Mouse (Mus musculus) limb, embryonic 10.5 days (tissue): ENCODE results near the gene Abhd5. TPM values are rescaled to one million over a fixed set of nuclear protein-coding genes. Genes with fewer than 3 reads are reported as not detected.

Experiments
- DNase-seq: peaks from one replicate; pipeline ENCODE4 v3.0.0-alpha.2; 2017; ENCODE audit warnings: low spot score
- H3K27ac ChIP-seq: fragments of 300-500 bp; sonication (generic); 2 replicates; pipeline ENCODE4 v1.5.1; 2016; ENCODE audit warnings: mild to moderate bottlenecking
- H3K27me3 ChIP-seq: fragments of 300-500 bp; sonication (generic); 2 replicates; pipeline ENCODE4 v1.6.1; 2016; ENCODE audit warnings: low read depth, mild to moderate bottlenecking; ENCODE audit not compliant: poor library complexity, severe bottlenecking
- H3K36me3 ChIP-seq: fragments of 300-500 bp; sonication (generic); 2 replicates; pipeline ENCODE4 v1.6.1; 2016; ENCODE audit warnings: mild to moderate bottlenecking, moderate library complexity
- H3K4me1 ChIP-seq: fragments of 300-500 bp; sonication (generic); 2 replicates; pipeline ENCODE4 v1.6.1; 2016
- H3K4me3 ChIP-seq: fragments of 300-500 bp; sonication (generic); 2 replicates; pipeline ENCODE4 v1.5.1; 2016; ENCODE audit warnings: mild to moderate bottlenecking, moderate library complexity
- H3K9me3 ChIP-seq: fragments of 300-500 bp; sonication (generic); replicated peaks from 2 replicates; pipeline ENCODE4 v1.6.1; 2016; ENCODE audit warnings: mild to moderate bottlenecking
- WGBS: fragments of 180-500 bp; shearing (Covaris S2); methylation state at CpG from one replicate; pipeline ENCODE4 v1.1.7; 2016; 5-methylcytosine and 5-hydroxymethylcytosine counted together
- polyA plus RNA-seq: library from polyadenylated mRNA; unstranded; fragments of >200 nt; fragmentation: Nextera tagmentation; extraction: Ambion mirVana; gene quantifications from 2 replicates; pipeline ENCODE4 v1.2.1, GENCODE M21; 2016

Gene Abhd5
- polyA plus RNA-seq, 1 experiment from 2014 or later, result 20.3 TPM

- peaks cover 8% of the 10 kb centered on the region for H3K4me1 ChIP-seq
- peaks cover 4% of the 10 kb centered on the region; the same call in 1 of the 2 replicates for H3K27me3 ChIP-seq
- no peak overlapping the region for H3K27ac ChIP-seq
- H3K36me3 ChIP-seq, result no peaks in the 10 kb centered on the region
- whole genome bisulfite sequencing, result 82% methylated on average over 4 of the region's 4 CpGs
- DNase-seq, result no peak
- H3K4me3 ChIP-seq, result no peak overlapping the region
- no peaks in the 10 kb centered on the region for H3K9me3 ChIP-seq
These were observed 1.5 kb downstream of the Abhd5 start for GRCm38 (mm10) chr9:122352911-122353310.

DNA sequence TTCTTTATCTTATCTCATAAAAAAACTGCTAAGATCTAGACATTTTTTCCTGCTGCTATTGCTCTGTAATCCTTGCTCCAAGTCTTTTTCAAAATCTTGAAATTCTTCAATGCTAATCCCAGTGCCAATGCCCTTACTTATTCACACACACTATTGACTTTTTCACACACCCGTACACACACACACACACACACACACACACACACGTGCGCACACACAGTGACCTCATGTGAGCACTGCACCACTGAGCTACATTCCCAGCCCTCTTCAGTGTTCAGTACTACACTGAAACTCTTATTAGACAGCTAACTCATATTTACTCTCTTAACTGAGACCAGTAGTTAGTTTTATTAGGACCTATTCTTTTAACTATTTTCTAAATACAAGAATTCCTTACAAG, 2.8 kb downstream of the Abhd5 start:
- Histone ChIP-seq H3K9me3 (no peaks in the 10 kb centered on the region), H3K36me3 (no peaks in the 10 kb centered on the region), H3K4me3 (no peak overlapping the region), H3K4me1 (peaks cover 8% of the 10 kb centered on the region), H3K27me3 (peaks cover 4% of the 10 kb centered on the region; the same call in 1 of the 2 replicates), H3K27ac (no peak overlapping the region)
- 92% methylated on average over 3 of the region's 3 CpGs for WGBS
- no peak for DNase-seq

DNA sequence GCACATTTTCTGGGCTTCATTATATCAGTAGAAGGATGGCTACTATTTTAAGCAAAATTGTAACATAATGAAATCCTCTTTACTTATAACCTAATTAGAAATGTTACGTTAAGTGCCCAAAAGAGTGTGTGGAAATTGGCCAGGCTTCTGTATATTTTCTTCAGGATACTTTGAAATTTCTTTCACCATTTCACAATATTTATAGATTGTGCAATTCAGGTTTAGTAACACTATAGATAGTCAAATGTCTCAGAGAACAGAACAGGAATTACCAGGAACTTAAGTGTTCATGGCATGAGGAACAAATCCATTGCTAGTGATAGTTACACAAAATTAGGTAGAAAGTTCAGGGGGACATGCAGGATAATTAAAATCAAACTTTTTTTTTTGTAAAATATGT, 5.7 kb downstream of the Abhd5 start:
- no peaks in the 10 kb centered on the region for H3K9me3 ChIP-seq
- 98% methylated on average over 1 of the region's 1 CpGs for WGBS
- 0 out of 2 replicates have a peak, but pooled peaks cover 2% of the 10 kb centered on the region for H3K36me3 ChIP-seq

GRCm38 (mm10) chr9:122357626-122358025, 6.2 kb downstream of the Abhd5 start:
- Histone ChIP-seq H3K27ac (no peak overlapping the region), H3K4me1 (no peaks in the 10 kb centered on the region), H3K4me3 (no peak overlapping the region), H3K9me3 (no peaks in the 10 kb centered on the region), H3K27me3 (peaks cover 4% of the 10 kb centered on the region; the same call in 1 of the 2 replicates), H3K36me3 (0 out of 2 replicates have a peak, but pooled peaks cover 2% of the 10 kb centered on the region)
- no peak for DNase-seq
- WGBS, result 86% methylated on average over 1 of the region's 1 CpGs

More for the DNA sequence above, 5.7 kb downstream of the Abhd5 start:
- Histone ChIP-seq H3K27me3 (peaks cover 4% of the 10 kb centered on the region; the same call in 1 of the 2 replicates), H3K4me1 (no peaks in the 10 kb centered on the region), H3K27ac (no peak overlapping the region), H3K4me3 (no peak overlapping the region)
- no peak for DNase-seq

DNA sequence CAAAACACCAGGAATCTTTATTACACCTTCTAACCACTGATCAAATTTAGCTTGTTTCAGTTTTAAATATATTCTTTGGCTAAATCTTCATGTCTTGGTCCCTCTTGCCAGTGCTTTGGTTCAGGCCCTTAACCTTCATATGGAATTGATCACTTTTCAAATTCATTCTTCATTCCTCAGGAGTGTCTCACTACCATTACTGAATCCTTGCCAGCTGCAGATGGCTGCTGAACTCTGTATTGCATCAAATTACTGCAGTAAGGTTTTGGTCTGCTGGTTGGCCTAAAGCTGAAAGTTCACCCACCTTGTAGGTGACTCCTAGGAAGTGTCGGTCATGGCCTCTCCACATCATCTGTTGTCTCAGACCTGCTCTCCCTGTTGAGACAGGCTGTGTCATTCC, 12.8 kb downstream of the Abhd5 start:
- no peak for DNase-seq
- 86% methylated on average over 1 of the region's 1 CpGs for WGBS

GRCm38 (mm10) chr9:122370292-122370794, 18.9 kb downstream of the Abhd5 start:
- no peaks in the 10 kb centered on the region for H3K36me3 ChIP-seq
- no peaks in the 10 kb centered on the region for H3K27me3 ChIP-seq
- DNase-seq, result no peak
- no peak overlapping the region for H3K4me3 ChIP-seq
- H3K27ac ChIP-seq, result no peak overlapping the region
- no peaks in the 10 kb centered on the region for H3K9me3 ChIP-seq
- peaks cover 8% of the 10 kb centered on the region; the same call in 1 of the 2 replicates for H3K4me1 ChIP-seq
- WGBS, result 94% methylated on average over 6 of the region's 6 CpGs

More for the DNA sequence above, 12.8 kb downstream of the Abhd5 start:
- H3K36me3 ChIP-seq, result 0 out of 2 replicates have a peak, but pooled peaks cover 2% of the 10 kb centered on the region
- no peak overlapping the region for H3K27ac ChIP-seq
- no peak overlapping the region for H3K4me3 ChIP-seq
- H3K4me1 ChIP-seq, result no peaks in the 10 kb centered on the region
- no peaks in the 10 kb centered on the region for H3K27me3 ChIP-seq
- no peaks in the 10 kb centered on the region for H3K9me3 ChIP-seq

DNA sequence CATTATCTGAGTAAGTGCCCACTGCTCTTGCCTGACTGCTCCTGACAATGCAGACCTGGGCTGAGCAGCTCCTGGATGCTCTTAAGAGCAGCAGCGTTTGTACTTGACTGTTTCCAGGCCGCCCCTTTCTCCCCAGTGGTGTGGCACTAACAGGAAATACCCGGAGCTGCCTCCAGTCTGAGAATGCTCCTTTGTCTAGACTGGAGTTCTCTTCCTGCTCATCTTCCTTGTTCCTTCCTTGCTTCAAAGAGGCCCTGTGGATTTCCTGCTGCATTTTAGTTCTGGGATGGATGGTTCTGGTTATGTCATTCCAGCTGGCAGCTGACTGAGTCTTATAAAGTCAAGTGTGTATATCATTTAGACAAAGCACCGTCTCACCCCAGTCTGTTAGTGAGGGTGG, 21.1 kb downstream of the Abhd5 start:
- WGBS, result 36% methylated on average over 4 of the region's 4 CpGs
- H3K36me3 ChIP-seq, result no peaks in the 10 kb centered on the region
- peaks cover 8% of the 10 kb centered on the region; the same call in 1 of the 2 replicates for H3K4me1 ChIP-seq
- DNase-seq, result no peak
- 0 out of 2 replicates have a peak overlapping the region, but pooled peaks have one; percentile 19 for H3K27ac ChIP-seq
- no peaks in the 10 kb centered on the region for H3K27me3 ChIP-seq
- no peaks in the 10 kb centered on the region for H3K9me3 ChIP-seq
- no peak overlapping the region for H3K4me3 ChIP-seq

DNA sequence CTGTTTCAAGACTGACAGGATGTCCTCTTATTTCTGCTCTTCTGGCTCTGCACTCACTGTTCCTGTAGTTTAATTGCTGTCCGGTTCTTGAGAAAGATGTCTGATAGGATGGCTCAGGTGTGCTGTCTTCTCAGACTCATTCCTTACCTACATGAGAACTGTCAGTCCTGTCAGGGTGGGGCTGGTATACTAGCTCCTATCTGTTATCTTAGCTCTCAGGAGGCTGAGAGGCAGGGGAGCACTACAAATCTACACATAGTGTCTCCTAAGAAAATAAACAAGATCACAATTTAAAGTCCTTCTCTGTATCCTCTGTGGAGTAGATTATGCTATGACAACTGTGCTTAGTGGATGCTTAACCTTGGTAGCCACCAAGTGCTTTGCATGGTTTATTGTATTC, 21.6 kb downstream of the Abhd5 start:
- no peaks in the 10 kb centered on the region for H3K9me3 ChIP-seq
- H3K4me3 ChIP-seq, result no peak overlapping the region
- peaks cover 8% of the 10 kb centered on the region; the same call in 1 of the 2 replicates for H3K4me1 ChIP-seq
- H3K27me3 ChIP-seq, result no peaks in the 10 kb centered on the region
- 67% methylated on average over 1 of the region's 1 CpGs for WGBS
- 0 out of 2 replicates have a peak, but pooled peaks cover under 1% of the 10 kb centered on the region for H3K36me3 ChIP-seq
- H3K27ac ChIP-seq, result no peak overlapping the region
- no peak for DNase-seq

- Histone ChIP-seq H3K4me1 (no peaks in the 10 kb centered on the region), H3K36me3 (peaks cover 4% of the 10 kb centered on the region; the same call in 1 of the 2 replicates), H3K27ac (no peak overlapping the region), H3K9me3 (no peaks in the 10 kb centered on the region), H3K4me3 (no peak overlapping the region), H3K27me3 (no peaks in the 10 kb centered on the region)
- WGBS, result 92% methylated on average over 6 of the region's 6 CpGs
- no peak for DNase-seq
These were observed 27.6 kb downstream of the Abhd5 start for GRCm38 (mm10) chr9:122378986-122379385.

DNA sequence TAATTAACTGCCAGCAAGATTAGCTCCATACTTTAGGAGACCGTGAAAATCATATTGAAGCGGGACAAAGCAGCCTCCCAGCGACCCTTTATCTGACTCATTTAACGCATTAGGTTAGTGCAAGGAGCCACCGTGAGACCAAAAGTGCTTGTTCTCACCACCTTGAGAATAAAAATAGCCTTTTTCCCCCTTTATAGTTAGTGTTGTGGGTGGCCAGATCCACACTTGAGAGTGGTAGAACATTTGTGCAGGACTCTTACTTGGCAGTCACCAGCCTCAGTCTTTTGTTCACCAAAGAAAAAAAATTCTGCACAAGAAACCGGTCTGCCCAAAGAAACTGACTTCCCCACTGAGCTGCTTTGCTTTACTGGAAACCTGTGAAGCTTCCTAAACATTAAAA, 29.6 kb downstream of the Abhd5 start:
- WGBS, result 92% methylated on average over 6 of the region's 6 CpGs
- Histone ChIP-seq H3K36me3 (peaks cover 4% of the 10 kb centered on the region; the same call in 1 of the 2 replicates), H3K9me3 (no peaks in the 10 kb centered on the region), H3K4me3 (no peak overlapping the region), H3K27me3 (no peaks in the 10 kb centered on the region), H3K4me1 (no peaks in the 10 kb centered on the region), H3K27ac (no peak overlapping the region)
- no peak for DNase-seq

- H3K4me1 ChIP-seq, result no peaks in the 10 kb centered on the region
- H3K27me3 ChIP-seq, result no peaks in the 10 kb centered on the region
- no peak overlapping the region for H3K4me3 ChIP-seq
- H3K36me3 ChIP-seq, result peaks cover 4% of the 10 kb centered on the region; the same call in 1 of the 2 replicates
- DNase-seq, result no peak
- H3K9me3 ChIP-seq, result no peaks in the 10 kb centered on the region
- H3K27ac ChIP-seq, result no peak overlapping the region
- 86% methylated on average over 6 of the region's 6 CpGs for WGBS
These were observed 30.6 kb downstream of the Abhd5 start for GRCm38 (mm10) chr9:122382006-122382405.

DNA sequence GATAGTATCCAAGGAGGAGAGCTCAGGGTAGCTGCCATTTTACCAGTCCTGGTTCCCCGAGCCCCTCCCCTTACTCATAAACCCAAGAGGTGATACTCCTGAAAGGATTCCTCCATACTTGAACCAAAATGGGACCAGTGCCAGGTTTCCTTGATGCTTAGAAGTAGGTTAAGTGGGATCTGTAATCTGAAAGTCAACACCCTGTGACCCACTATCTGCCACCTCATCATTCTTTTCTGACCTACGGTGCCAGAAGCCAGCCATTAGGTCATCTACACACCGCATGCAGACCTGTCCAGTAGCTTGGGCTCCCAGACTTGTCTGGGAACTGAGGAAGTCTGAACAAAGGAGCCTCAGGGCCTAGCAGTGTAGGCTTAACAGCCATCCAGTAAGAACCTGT, 34.6 kb downstream of the Abhd5 start:
- H3K27me3 ChIP-seq, result no peaks in the 10 kb centered on the region
- no peak for DNase-seq
- WGBS, result 71% methylated on average over 3 of the region's 3 CpGs

DNA sequence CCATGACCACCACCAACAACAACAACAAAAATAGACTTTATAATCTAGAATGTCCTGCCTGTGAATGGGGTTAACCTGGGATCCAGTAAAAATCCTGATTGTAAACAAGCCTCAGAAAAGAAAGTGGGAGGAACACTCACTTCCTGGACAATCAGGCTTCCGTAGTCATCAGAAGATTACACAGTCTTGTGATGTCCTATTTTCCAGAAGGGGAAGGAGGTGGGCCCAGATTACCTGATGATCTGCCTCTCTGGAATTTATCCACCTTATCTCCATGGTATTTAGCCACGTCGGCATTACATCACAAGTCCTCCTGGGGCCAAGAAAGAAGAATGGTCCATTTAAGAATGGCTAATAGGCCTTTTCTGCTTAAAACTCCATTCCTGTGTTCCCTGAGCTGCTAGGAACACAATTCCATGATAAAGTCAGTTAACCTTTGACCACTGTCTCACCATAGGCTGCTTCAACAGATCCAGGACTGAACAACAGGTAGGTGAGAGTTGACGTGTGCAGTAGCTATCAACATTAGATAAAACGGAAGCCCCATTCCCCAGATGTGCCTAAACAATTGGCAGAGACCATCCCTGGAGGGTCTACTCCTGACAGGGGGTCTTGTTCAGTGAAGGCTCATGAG, 38.0 kb downstream of the Abhd5 start:
- H3K9me3 ChIP-seq, result no peaks in the 10 kb centered on the region
- no peaks in the 10 kb centered on the region for H3K36me3 ChIP-seq
- H3K27ac ChIP-seq, result no peak overlapping the region
- DNase-seq, result no peak
- no peak overlapping the region for H3K4me3 ChIP-seq
- H3K4me1 ChIP-seq, result no peaks in the 10 kb centered on the region
- no peaks in the 10 kb centered on the region for H3K27me3 ChIP-seq
- 90% methylated on average over 5 of the region's 5 CpGs for WGBS

More for the DNA sequence above, 34.6 kb downstream of the Abhd5 start:
- Histone ChIP-seq H3K36me3 (no peaks in the 10 kb centered on the region), H3K27ac (no peak overlapping the region), H3K4me1 (no peaks in the 10 kb centered on the region), H3K4me3 (no peak overlapping the region), H3K9me3 (no peaks in the 10 kb centered on the region)
